Mouse (Mus musculus) megakaryocyte, embryonic 14.5 days (primary cell): Measurements from ENCODE around the gene Gpld1.

ENCODE experiments used
- FLI1 ChIP-seq: IDR thresholded peaks from 2 replicates; pipeline ENCODE4 v1.6.1; 2012; ENCODE audit warnings: low read length, inconsistent platforms, mixed read lengths
- GATA1 ChIP-seq: IDR thresholded peaks from 3 replicates; pipeline ENCODE4 v1.6.1; 2012; ENCODE audit warnings: mixed read lengths, low read length, inconsistent platforms, borderline replicate concordance

DNA sequence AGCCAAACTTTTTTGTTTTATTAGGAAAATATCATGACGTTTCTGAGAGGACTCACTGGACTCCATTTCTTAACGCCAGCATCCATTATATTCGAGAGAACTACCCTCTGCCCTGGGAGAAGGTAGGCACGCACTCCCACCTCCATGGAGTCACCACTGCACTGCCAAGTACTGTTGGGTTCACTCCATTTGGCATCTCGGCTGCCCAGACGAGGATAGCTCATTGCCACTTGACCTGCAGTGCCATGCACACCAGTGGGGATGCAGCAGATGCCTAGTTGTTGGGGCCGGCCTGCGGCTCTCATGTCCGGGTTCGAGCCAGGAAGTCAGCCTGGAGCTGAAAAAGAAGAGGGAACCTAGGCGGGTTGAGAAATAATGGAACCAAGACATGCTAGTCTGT is 12.1 kb downstream of the Gpld1 start:
- no peak for TF ChIP-seq GATA1
- TF ChIP-seq FLI1 = no peak
